Mouse (Mus musculus): ENCODE data around the gene Dguok.

- TF ChIP-seq POLR2A (IDR thresholded peaks at IDR 0.05; ENCODE audit: control insufficient read depth, low read depth, low read length) (no peak), CTCF (IDR thresholded peaks at IDR 0.05; ENCODE audit: control insufficient read depth, insufficient read depth, insufficient replicate concordance, low read depth, low read length) (no peak)
Observed at GRCm38 (mm10) chr6:83453706-83454105, 53.1 kb downstream of the Dguok start.
